Mouse (Mus musculus): Measurements from ENCODE around the gene Acacb. TPM values are rescaled to one million over a fixed set of nuclear protein-coding genes. Genes with fewer than 3 reads are reported as not detected.

Acacb gene
- total RNA-seq, 4 experiments from 2014 or later, result 231 to 252 (median 245) TPM

DNA sequence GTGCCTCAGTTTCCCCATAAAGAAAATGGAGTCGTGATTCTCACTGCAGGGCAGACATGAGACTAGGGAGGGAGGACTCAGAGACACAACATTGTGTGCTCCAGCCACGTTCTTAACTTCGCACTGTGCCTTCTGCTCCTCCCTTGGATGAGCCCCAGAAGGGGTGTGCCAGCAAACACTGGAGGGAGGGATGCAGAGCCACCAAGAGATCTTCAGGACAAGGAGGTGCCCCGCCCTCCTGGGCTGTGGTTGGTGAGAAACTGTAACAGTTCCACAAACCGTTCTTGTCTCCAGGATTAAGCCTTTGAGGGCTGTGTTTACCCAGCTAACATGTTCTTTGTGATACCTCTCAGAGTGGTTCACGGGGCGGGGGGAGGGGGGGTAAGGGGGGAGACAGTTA is 122.3 kb downstream of the Acacb start:
- DNase-seq (ENCODE audit: low spot score), result no peak

DNA sequence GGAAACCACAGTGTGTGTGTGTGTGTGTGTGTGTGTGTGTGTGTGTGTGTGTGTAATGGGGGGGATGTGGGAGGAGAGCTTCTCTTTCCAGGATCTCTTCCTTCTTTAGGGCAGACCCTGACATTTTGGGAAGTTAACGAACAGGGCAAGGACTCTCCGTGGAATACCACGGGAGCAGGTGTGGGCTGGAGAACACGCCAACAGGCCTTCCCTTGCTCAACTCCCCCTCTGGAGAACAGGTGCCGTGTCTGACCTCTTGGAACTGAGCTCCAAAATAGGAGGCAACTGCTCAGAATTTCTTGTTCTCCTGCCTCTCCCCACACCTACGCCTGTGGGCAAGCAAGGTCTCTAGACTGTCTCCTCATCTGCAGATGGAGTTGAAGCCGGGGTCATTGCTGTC is 123.2 kb downstream of the Acacb start:
- no peak for DNase-seq (ENCODE audit: low spot score)

DNA sequence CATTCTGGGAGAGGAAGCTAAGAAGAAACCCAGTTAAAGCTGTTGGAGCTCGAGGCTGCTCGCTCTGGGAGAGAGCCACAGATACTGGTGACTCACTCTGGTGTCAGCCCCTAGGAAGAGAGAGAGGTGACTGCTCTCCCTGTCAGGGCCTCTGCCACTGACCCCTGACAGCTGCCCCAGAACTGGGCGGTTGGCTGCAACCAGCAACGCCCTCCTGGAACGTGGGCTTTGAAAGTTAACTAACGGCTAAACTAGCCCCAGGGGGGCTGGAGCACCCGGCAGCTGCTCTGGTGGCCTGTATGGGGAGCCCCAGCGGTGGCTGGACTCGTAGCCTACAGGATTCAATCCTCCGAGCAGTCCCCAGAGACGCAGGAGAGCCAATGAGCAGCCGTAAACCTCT is 123.6 kb downstream of the Acacb start:
- no peak for DNase-seq (ENCODE audit: low spot score)

DNA sequence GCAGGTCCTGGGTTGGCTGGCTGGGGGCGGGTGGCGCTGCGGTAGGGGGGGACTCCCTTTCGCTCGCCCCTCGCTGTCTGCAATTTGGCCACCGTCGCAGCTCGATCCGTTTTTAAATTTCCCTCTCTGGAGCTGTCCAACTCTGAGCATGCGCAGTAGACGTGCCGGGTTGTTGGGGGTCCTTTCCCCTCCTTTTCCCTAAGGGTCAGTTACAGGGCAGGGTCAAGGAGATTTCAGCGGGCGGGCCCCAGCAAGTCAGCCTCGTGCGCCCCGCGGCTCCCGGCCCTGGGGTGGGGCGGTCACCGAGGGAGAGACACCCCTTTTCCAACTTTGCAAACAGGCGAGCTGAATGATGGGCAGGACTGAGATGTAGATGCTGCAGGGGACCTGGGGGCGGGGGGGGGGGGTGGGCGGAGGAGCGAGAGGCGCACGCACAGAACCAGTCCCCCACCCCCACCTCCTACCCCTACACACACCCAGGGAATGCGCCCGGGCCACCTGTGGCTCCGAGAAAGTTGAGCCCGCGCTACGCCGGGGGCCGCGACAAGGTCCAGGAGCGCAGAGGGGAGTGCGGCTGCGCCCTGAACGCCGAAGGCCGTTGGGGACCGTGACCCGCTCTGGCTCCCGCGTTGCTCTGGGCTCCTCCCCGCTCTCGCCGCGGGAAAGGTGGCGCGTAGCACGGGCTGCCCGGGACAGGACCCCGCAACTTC is 127.5 kb downstream of the Acacb start, which contains the start of gene Foxn4:
Gene Foxn4, minus strand, starts transcription at position 115 of the 710 bp plus-strand sequence.
- DNase-seq (ENCODE audit: low spot score), result no peak

DNA sequence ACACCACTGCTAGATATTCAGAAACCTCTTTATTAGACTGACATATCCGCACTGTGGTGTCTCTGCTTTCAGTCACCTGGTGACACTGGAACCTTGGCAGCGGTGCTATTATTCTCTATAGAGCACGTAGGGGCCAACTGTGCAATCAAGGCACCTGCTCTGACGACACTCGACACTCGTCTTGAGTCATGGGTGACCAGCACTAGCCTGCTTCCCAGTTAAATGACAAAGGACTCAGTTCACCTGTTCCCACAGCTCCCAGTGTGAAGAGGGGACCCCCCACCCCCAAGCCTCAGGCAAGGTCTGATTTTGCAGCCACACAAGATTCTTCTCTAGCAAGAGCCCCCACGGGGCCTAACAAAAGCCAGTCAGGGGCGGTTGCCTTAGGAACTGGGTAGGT is 129.0 kb downstream of the Acacb start:
- no peak for DNase-seq (ENCODE audit: low spot score)

DNA sequence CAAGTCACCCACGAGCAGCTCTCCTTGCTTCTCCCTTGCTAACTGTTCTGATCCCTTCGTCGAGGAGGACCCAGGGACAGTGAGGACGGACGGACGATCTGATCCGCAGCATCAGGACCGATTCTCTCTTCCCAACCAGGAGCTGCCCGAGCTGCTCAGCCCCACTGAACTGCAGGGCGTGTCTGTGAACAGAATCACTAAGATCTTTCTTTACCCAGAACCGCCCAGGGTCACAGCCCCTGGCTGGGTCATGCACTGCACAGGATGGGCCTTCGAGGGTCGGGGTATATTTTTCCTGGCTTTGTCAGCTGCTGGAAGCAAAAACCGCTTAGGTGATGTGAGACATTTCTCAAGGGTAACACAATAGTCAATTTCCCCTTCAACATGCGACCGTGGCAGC is 129.7 kb downstream of the Acacb start:
- DNase-seq (ENCODE audit: low spot score), result no peak

DNA sequence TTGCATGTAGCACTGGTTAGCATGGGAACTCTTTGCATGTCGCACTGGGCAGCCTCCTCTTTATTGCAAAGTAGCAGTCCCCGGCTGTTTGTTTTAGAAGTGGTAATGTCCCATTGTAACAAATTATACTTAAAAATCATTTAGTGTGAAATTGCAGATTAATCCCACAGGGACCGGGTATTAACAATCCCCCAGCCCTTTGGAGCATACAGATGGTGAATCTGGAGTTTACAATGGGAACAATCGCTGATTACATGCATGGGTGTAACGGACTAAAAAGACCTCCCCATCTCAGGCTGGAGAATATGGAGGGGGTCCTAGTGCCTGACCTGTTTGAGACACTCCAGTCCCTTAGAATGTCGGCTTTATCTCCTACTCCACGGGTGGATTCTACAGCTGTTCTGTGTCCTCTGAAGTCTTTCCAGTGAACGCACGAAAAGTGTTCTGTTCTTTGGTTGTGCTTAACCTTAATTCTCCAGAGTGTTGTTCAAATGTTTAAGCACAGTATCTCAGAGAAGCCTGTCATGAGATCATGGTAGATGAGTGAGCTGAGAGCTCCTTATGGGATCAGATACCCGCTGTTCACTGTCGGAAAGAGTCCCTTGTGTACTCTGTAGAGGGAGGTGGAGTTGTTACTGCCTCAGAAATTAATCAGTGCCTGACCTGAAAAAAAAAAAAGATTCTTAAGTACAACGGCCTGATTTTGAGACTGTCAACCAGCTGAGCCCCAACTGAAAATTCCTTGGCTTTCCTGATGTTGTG is 133.2 kb downstream of the Acacb start:
- DNase-seq (ENCODE audit: low spot score), result no peak

DNA sequence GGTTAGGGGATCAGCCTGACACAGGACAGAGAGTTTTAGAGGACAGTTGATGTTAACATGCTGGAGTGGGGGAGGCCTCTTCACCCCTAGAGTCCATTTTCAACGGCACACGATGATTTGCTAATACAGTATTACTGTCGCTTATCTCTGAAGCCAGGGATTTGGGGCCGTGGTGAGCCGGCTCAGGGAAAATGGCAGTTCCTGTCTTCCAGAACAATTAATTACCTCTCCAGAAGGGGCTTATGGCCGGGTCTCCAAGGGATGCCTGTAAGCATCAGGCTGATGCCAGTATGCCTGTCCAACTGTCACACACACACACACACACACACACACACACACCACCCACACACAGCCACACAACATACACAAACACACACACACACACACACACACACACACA is 136.0 kb downstream of the Acacb start:
- DNase-seq (ENCODE audit: low spot score), result no peak

DNA sequence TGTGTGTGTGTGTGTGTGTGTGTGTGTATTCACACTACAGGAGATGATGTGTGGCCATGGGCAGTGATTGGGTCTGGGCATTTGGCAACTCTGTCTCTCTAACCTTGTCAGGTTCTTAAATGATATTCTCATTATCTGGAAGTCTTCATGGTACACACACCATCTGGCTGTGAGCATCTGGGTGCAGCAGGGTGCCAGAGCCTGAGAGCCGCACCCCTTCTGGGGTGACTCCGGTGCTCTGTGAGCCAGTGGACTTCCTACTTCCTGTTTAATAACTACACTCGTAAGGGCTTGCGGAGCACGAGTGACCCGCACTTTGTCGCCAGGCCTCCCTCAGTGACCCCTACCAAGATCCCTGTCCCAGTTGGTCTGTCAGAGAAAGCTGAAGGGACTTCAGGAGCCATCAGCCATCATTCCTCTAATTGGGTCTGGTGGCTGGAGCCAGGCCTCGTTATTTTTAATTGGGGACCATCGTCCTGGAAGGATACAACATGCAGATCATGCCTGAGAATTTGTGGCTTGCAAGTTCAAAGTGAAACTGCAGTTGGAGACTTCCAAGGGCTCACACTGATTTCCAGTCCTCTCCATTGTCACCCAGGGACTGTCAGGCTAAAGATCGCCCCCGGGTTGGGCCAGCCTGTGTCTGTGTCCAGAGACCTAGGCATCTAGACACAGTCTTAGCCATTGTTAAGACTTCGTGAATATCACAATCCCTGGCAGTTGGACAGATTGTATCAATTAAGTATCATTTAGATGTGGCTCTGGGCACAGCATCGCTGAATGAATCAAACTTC is 138.5 kb downstream of the Acacb start:
- no peak for DNase-seq (ENCODE audit: low spot score)

DNA sequence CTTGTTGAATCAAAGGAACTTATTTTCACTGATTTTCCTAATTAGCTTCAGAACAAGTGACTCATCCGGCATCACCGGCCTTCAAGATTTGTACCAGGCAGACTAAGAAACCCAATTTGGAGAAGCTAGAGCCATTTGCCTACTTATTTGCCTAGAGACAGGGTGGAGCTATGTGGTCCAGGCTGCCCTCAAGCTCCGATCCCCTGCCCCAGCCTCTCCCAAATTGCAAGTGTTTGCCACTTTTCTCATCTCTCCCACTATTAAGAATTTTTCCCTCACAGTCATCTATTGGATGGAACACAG is 139.0 kb downstream of the Acacb start:
- no peak for DNase-seq (ENCODE audit: low spot score)

DNA sequence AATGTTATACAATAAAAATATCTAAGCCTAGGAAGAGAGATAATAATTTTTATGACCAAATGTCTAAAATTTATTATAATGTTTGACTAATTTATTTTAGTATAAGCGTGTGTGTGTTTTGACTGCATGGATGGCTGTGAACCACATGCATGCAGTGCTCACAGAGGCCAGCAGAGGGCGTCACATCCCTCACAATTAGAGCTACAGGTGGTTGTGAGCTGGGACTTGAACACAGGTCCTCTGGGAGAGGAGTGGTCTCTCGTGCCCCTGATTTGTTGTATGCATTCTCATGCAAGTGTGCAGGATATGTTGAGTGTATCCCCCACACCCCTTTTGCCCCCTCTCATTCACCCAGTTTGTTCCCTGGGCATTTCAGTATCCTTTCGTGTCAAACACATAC is 139.8 kb downstream of the Acacb start:
- no peak for DNase-seq (ENCODE audit: low spot score)

DNA sequence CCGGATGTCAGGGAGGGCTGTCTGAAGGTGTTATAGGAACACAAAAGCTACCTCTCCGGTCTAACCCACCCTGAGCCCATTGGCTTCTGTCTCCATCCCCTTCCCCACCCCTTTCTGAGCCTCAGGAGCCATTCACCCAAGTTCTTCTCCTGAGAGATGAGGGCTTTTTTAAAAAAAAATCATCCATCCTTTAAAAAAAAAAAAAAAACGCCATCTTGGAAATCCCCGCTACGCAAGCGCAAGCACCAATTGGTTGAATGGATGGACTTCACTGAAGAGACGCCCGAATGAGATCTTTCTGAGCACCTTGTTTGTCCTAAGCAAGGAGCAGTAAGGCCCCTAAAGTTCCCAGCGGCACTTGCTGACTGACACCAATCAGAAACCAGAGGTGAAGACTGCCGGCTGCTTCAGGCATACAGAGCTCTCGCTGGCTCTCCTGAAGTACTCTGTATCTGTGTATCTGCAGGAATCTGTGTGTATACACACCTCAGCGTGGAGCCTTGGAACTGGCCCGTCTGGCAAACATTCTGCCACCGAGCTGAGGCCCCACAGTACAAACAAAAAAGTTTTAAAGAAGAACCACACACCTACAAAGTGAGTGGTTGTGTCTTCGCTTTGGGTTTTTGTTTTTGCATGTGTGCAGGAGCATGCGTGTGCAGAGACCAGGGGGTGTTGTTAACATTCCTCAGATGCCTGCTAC is 140.7 kb downstream of the Acacb start:
- DNase-seq (ENCODE audit: low spot score), result no peak

DNA sequence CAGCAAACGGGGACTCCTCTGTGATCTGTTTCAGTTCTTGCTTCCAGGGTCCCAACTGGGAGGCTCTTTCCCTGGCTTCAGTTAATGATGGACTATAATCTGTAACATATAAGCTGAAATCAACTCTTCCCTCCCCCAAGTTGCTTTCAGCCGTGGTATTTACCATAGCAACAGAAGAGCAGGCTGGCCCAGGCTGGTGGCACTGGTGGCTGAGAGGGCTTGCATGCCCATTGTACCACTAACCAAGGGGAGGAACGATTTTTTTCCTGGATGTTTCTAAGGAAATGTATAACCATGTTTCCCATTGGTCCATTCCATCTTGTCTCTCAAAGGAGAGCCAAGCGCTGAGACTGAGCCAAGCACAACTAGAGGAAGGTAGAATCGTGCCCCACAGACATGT is 142.1 kb downstream of the Acacb start:
- no peak for DNase-seq (ENCODE audit: low spot score)

DNA sequence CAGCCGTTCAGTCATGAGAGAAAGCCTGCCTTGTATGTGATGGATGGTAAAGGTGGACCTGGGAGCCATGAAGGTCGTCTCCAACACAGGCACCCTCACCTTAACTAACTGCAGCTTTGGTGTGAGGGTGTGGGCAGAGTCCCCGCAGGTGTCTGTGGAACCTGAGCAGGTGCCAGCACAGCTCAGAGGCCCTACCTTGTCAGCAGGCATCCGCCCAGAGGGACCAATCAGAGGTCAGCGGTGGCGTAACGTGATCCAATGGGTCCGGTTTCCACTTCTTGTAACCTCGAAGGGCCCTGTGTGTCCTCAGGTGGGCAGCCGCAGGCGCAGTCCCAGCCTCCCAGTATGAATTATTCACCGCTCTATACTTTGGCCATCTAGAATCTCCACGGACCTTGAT is 142.5 kb downstream of the Acacb start, which contains the start of gene Myo1h:
Gene Myo1h, plus strand, starts transcription at position 293 of the 400 bp plus-strand sequence.
- DNase-seq (ENCODE audit: low spot score), result no peak

DNA sequence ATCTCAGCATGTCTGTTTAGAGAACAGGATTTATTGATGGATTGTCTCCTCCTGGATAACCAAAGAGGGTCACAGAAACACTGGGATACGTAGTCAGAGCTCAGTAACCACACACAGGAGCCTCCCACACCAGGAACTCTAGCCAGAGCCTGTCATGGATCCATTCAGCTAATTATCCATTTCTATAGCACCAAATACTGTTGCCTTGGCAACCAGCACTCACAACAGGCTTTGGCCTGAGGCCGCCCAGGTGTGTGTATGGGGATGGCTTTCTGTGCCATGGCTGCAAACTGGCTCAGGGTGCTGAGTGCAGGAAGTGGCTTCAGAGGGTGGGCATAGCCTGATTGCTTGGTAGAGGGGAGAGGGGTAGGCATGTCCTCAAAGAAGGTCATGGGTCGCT is 143.7 kb downstream of the Acacb start:
- no peak for DNase-seq (ENCODE audit: low spot score)

DNA sequence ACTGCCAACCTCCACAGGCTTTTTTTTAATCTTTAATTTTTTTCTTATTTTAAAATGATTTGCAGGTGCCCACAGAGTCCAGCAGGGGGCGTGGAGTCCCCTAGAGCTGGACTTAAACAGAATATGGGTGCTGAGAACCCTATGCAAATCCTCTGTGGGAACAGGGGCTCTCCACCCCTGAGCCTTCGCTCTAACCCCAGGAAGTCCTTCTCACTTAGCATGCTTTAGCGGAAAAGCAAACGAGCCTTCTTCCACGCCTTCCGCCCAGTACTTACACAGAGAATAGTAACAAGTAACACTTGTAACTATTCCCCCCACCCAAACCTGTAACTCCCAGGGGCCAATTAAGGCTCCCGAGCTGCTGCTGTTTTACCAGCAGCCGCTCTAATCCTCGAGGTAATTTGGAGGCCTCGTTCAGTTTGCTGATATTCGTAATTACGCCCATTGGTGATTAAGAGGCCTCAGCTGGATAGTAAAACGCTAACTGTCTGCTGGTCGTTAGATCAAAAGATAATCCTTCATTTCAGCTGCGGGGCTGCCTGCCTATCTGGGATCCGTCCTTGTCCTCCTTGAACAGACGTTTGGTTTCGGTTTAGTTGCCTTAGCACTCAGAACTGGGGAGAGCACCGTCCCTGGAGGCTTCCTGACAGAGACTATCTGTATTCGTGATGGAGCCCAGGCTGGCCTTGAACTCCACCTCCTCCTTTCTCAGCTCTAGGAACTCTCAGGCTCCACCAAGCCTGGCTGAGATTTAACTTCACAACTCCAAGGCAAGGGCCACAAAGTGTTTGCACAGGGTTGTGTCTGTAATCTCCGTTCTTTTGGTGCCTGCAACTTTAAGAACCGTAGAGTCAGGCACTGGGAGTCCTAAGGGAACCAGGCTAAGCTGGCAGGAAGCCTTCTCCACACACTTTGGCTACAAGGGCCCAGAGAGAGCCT is 150.6 kb downstream of the Acacb start:
- DNase-seq (ENCODE audit: low spot score), result peak; percentile 23

DNA sequence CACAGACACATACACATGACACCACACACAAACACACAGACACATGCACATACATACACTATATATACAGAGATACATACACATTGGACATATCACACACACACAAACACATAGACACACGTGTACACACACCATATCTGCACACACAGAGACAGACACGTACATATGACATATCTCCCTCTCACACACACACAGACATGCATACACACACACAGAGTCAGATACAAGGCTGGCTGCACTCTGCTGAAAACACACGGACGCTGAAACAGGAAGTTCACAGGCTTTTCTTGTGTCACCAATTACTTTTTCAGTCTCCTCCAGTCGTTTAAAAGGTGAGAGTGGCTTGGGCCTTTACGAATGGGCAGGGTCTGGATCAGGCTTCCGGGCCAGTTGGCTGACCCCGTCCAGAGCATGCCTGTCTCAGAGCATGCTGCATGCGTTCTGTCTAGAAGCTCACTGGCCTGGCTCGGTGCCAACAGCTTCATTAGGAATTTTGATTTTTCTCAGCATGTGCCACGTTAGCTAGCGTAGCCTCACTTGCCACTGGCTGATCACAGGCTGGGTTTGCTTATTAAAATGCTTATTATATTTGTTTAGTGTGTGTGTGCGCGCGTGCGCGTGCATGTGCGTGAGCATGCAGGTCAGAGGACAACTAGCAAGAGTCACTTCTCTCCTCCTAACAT is 152.0 kb downstream of the Acacb start:
- no peak for DNase-seq (ENCODE audit: low spot score)

DNA sequence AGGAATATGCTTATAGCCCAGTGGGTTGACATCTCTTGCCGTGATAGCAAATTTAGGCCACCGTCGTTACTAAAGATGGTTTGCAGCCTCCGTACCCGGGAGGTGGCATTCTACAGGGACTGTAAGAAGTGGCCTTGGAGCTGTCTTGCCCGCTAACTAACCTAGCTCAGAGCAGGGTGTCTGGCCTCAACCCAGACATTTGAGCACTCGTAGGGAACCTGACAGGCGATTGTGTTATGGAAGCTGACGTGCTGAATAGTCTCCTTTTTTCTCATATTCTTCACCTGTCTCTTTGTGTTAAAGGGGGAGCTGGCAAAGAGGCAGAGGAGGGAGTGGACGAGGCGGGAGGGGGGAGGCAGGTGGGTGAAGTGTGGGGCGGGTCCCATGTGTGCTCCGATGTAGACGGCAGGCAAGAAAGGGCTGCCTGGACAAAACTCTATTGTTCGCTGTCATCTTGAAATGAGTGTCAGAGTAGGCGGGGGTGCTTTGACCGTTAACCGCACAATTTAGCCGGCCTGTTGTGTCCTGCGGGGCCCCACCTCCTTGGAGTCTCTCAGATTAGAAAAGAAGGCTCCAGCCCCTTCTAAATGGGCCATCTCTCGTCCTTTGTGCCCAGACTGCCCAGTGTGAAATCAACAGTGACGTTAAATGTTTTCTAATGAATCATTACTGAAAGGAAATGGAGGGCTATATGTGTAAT is 153.0 kb downstream of the Acacb start:
- DNase-seq (ENCODE audit: low spot score), result no peak

DNA sequence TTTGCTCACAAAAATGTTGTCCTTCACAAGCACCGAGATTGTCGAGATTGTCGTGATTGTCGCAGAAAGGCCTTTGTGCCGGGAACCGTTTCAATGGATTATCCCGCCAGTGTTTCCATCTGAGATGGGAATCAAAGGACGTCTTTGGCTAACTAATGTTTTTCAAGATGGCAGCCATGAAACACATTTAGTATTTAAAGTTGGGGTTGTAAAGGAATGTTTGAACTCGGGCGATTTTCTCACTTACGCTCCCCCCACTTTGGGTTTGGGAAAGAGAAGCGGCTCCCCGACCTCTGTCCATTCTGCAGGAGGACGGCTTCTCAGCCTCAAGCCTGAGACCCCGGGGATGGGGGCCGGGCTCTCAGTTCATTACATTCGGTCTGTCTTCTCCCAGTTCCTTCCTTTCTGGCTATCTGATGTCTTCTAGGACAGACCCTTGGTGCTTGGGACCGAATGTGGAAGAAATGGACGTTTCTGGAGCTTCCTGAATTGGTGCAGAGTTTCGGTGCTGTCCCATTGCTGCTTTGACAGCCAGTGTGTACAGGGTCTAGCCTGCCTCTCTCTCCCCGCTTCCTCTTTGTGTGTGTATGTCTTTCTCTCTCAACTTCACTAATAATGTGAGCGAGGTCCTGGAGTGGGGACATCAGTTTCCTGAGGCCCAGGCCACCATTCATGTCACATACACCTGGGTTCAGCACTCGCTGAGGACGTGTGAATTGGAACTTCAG is 153.7 kb downstream of the Acacb start:
- no peak for DNase-seq (ENCODE audit: low spot score)
